Mouse (Mus musculus): ENCODE results near the gene Tspan9. TPM values are rescaled to one million over a fixed set of nuclear protein-coding genes. Genes with fewer than 3 reads are reported as not detected.

Tspan9 gene
- polyA plus RNA-seq, 1 experiment from 2014 or later: 62.6 TPM

- H3K4me1 ChIP-seq (ENCODE audit: control insufficient read depth, insufficient read depth, low read depth, low read length): peaks cover 4% of the 10 kb centered on the region
- no peaks in the 10 kb centered on the region for H3K27me3 ChIP-seq (replicated peaks; ENCODE audit: control insufficient read depth, insufficient read depth, low read length)
- no peak for ATAC-seq
- no peak overlapping the region for H3K4me3 ChIP-seq (ENCODE audit: low read length)
- no peak overlapping the region for H3K27ac ChIP-seq (ENCODE audit: low read depth, low read length)
- no peak overlapping the region for H3K4me2 ChIP-seq (ENCODE audit: low read length)
- WGBS: 29% methylated on average over 5 of the region's 5 CpGs
- no peaks in the 10 kb centered on the region for H3K36me3 ChIP-seq (ENCODE audit: control insufficient read depth, insufficient read depth, low read length)
- no peaks in the 10 kb centered on the region for H3K9me3 ChIP-seq (ENCODE audit: control insufficient read depth, low read length)
- no peak overlapping the region for H3K9ac ChIP-seq (ENCODE audit: low read depth, low read length)
These were observed 7.9 kb downstream of the Tspan9 start for GRCm38 (mm10) chr6:128135459-128135858.

- peaks cover 4% of the 10 kb centered on the region for H3K4me1 ChIP-seq (ENCODE audit: control insufficient read depth, insufficient read depth, low read depth, low read length)
- no peaks in the 10 kb centered on the region for H3K27me3 ChIP-seq (replicated peaks; ENCODE audit: control insufficient read depth, insufficient read depth, low read length)
- H3K27ac ChIP-seq (ENCODE audit: low read depth, low read length): no peak overlapping the region
- WGBS: 78% methylated on average over 5 of the region's 5 CpGs
- no peak overlapping the region for H3K9ac ChIP-seq (ENCODE audit: low read depth, low read length)
- H3K36me3 ChIP-seq (ENCODE audit: control insufficient read depth, insufficient read depth, low read length): no peaks in the 10 kb centered on the region
- ATAC-seq: no peak
- H3K9me3 ChIP-seq (ENCODE audit: control insufficient read depth, low read length): no peaks in the 10 kb centered on the region
- H3K4me3 ChIP-seq (ENCODE audit: low read length): no peak overlapping the region
- H3K4me2 ChIP-seq (ENCODE audit: low read length): no peak overlapping the region
These were observed 8.4 kb downstream of the Tspan9 start for GRCm38 (mm10) chr6:128135006-128135405.

GRCm38 (mm10) chr6:128134196-128134924, 9.0 kb downstream of the Tspan9 start:
- Histone ChIP-seq H3K27ac (ENCODE audit: low read depth, low read length) (peak overlapping the region; percentile 40; the same call in 1 of the 2 replicates), H3K9me3 (ENCODE audit: control insufficient read depth, low read length) (no peaks in the 10 kb centered on the region), H3K9ac (ENCODE audit: low read depth, low read length) (0 out of 2 replicates have a peak overlapping the region, but pooled peaks have one; percentile 20), H3K4me3 (ENCODE audit: low read length) (no peak overlapping the region), H3K4me1 (ENCODE audit: control insufficient read depth, insufficient read depth, low read depth, low read length) (peaks cover 6% of the 10 kb centered on the region), H3K27me3 (replicated peaks; ENCODE audit: control insufficient read depth, insufficient read depth, low read length) (no peaks in the 10 kb centered on the region), H3K4me2 (ENCODE audit: low read length) (no peak overlapping the region), H3K36me3 (ENCODE audit: control insufficient read depth, insufficient read depth, low read length) (no peaks in the 10 kb centered on the region)
- WGBS: 34% methylated on average over 8 of the region's 8 CpGs
- no peak for ATAC-seq

GRCm38 (mm10) chr6:128133679-128134191, 9.7 kb downstream of the Tspan9 start:
- H3K4me1 ChIP-seq (ENCODE audit: control insufficient read depth, insufficient read depth, low read depth, low read length): peaks cover 10% of the 10 kb centered on the region
- no peak for ATAC-seq
- peak overlapping the region; percentile 40; the same call in 1 of the 2 replicates for H3K27ac ChIP-seq (ENCODE audit: low read depth, low read length)
- H3K36me3 ChIP-seq (ENCODE audit: control insufficient read depth, insufficient read depth, low read length): no peaks in the 10 kb centered on the region
- H3K4me3 ChIP-seq (ENCODE audit: low read length): no peak overlapping the region
- H3K9me3 ChIP-seq (ENCODE audit: control insufficient read depth, low read length): no peaks in the 10 kb centered on the region
- no peak overlapping the region for H3K4me2 ChIP-seq (ENCODE audit: low read length)
- 61% methylated on average over 10 of the region's 10 CpGs for WGBS
- no peaks in the 10 kb centered on the region for H3K27me3 ChIP-seq (replicated peaks; ENCODE audit: control insufficient read depth, insufficient read depth, low read length)
- H3K9ac ChIP-seq (ENCODE audit: low read depth, low read length): no peak overlapping the region

GRCm38 (mm10) chr6:128132581-128132980, 10.8 kb downstream of the Tspan9 start:
- Histone ChIP-seq H3K27me3 (replicated peaks; ENCODE audit: control insufficient read depth, insufficient read depth, low read length) (no peaks in the 10 kb centered on the region), H3K4me1 (ENCODE audit: control insufficient read depth, insufficient read depth, low read depth, low read length) (peaks cover 10% of the 10 kb centered on the region), H3K36me3 (ENCODE audit: control insufficient read depth, insufficient read depth, low read length) (no peaks in the 10 kb centered on the region), H3K4me3 (ENCODE audit: low read length) (no peak overlapping the region), H3K4me2 (ENCODE audit: low read length) (no peak overlapping the region), H3K9me3 (ENCODE audit: control insufficient read depth, low read length) (no peaks in the 10 kb centered on the region), H3K27ac (ENCODE audit: low read depth, low read length) (no peak overlapping the region), H3K9ac (ENCODE audit: low read depth, low read length) (no peak overlapping the region)
- 79% methylated on average over 6 of the region's 6 CpGs for WGBS
- 0 out of 2 replicates have a peak, but pooled peaks have one; percentile 22 for ATAC-seq

- Histone ChIP-seq H3K9ac (ENCODE audit: low read depth, low read length) (no peak overlapping the region), H3K9me3 (ENCODE audit: control insufficient read depth, low read length) (no peaks in the 10 kb centered on the region), H3K27ac (ENCODE audit: low read depth, low read length) (no peak overlapping the region), H3K36me3 (ENCODE audit: control insufficient read depth, insufficient read depth, low read length) (no peaks in the 10 kb centered on the region), H3K27me3 (replicated peaks; ENCODE audit: control insufficient read depth, insufficient read depth, low read length) (no peaks in the 10 kb centered on the region), H3K4me1 (ENCODE audit: control insufficient read depth, insufficient read depth, low read depth, low read length) (peaks cover 10% of the 10 kb centered on the region), H3K4me3 (ENCODE audit: low read length) (no peak overlapping the region), H3K4me2 (ENCODE audit: low read length) (no peak overlapping the region)
- no peak for ATAC-seq
- 51% methylated on average over 2 of the region's 2 CpGs for WGBS
These were observed 12.0 kb downstream of the Tspan9 start for GRCm38 (mm10) chr6:128131390-128131789.

GRCm38 (mm10) chr6:128130686-128131085, 12.7 kb downstream of the Tspan9 start:
- WGBS: 60% methylated on average over 4 of the region's 4 CpGs
- Histone ChIP-seq H3K36me3 (ENCODE audit: control insufficient read depth, insufficient read depth, low read length) (no peaks in the 10 kb centered on the region), H3K27me3 (replicated peaks; ENCODE audit: control insufficient read depth, insufficient read depth, low read length) (no peaks in the 10 kb centered on the region), H3K4me2 (ENCODE audit: low read length) (no peak overlapping the region), H3K27ac (ENCODE audit: low read depth, low read length) (peak overlapping the region; percentile 3; the same call in 1 of the 2 replicates), H3K4me1 (ENCODE audit: control insufficient read depth, insufficient read depth, low read depth, low read length) (peaks cover 10% of the 10 kb centered on the region), H3K9ac (ENCODE audit: low read depth, low read length) (no peak overlapping the region), H3K9me3 (ENCODE audit: control insufficient read depth, low read length) (no peaks in the 10 kb centered on the region), H3K4me3 (ENCODE audit: low read length) (no peak overlapping the region)
- no peak for ATAC-seq

GRCm38 (mm10) chr6:128129382-128129781, 14.0 kb downstream of the Tspan9 start:
- H3K4me3 ChIP-seq (ENCODE audit: low read length): no peak overlapping the region
- H3K9me3 ChIP-seq (ENCODE audit: control insufficient read depth, low read length): no peaks in the 10 kb centered on the region
- H3K4me1 ChIP-seq (ENCODE audit: control insufficient read depth, insufficient read depth, low read depth, low read length): peaks cover 10% of the 10 kb centered on the region
- no peaks in the 10 kb centered on the region for H3K36me3 ChIP-seq (ENCODE audit: control insufficient read depth, insufficient read depth, low read length)
- no peak overlapping the region; the same call in 1 of the 2 replicates for H3K27ac ChIP-seq (ENCODE audit: low read depth, low read length)
- H3K4me2 ChIP-seq (ENCODE audit: low read length): no peak overlapping the region
- no peaks in the 10 kb centered on the region for H3K27me3 ChIP-seq (replicated peaks; ENCODE audit: control insufficient read depth, insufficient read depth, low read length)
- H3K9ac ChIP-seq (ENCODE audit: low read depth, low read length): no peak overlapping the region
- 27% methylated on average over 5 of the region's 5 CpGs for WGBS
- ATAC-seq: no peak

GRCm38 (mm10) chr6:128127312-128127711, 16.1 kb downstream of the Tspan9 start:
- no peak for ATAC-seq

More at GRCm38 (mm10) chr6:128127312-128127711, 16.1 kb downstream of the Tspan9 start:
- Histone ChIP-seq H3K4me3 (ENCODE audit: low read length) (no peak overlapping the region), H3K9me3 (ENCODE audit: control insufficient read depth, low read length) (no peaks in the 10 kb centered on the region), H3K36me3 (ENCODE audit: control insufficient read depth, insufficient read depth, low read length) (no peaks in the 10 kb centered on the region), H3K27ac (ENCODE audit: low read depth, low read length) (no peak overlapping the region), H3K4me2 (ENCODE audit: low read length) (no peak overlapping the region), H3K4me1 (ENCODE audit: control insufficient read depth, insufficient read depth, low read depth, low read length) (peaks cover 10% of the 10 kb centered on the region), H3K9ac (ENCODE audit: low read depth, low read length) (no peak overlapping the region), H3K27me3 (replicated peaks; ENCODE audit: control insufficient read depth, insufficient read depth, low read length) (no peaks in the 10 kb centered on the region)
- 74% methylated on average over 3 of the region's 3 CpGs for WGBS
